Mouse (Mus musculus) heart, postnatal 0 days (tissue): Measurements from ENCODE around the gene Adcy6.

Source experiments
- CTCF ChIP-seq: IDR thresholded peaks from 2 replicates; pipeline ENCODE4 v1.5.1; 2016; ENCODE audit warnings: antibody characterized with exemption, control low read depth, low read depth
- EP300 ChIP-seq: IDR thresholded peaks from 2 replicates; pipeline ENCODE4 v1.6.1; 2016; ENCODE audit warnings: antibody characterized with exemption, low read depth

DNA sequence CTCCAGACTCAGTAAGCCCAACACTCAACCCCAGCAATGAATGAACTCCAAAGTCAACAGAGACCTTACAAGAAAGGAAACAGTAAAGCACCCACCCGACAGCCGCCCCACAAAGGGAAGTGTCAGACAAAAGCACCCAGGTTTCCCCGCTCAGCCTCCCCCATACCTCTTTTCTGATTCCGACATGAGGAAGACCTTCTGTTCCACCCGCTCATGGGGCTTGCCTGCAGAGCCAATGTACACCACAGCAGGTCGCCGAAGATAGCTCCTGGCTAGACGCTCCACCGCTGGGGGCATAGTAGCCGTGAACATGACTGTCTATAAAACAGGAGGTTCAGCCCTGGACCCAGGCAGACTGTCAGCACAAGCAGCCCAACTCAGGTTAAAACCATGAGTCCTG lies 37.4 kb upstream of the Adcy6 start:
- no peak for TF ChIP-seq CTCF
- no peak for TF ChIP-seq EP300
